Mouse (Mus musculus) neural tube, embryonic 15.5 days (tissue): ENCODE results near the gene Zbtb7b. TPM values are rescaled to one million over a fixed set of nuclear protein-coding genes. Genes with fewer than 3 reads are reported as not detected.

ENCODE experiments used
- ATAC-seq: fragments of 200-750 bp; cut with Nextera tagmentation; 2 replicates; pipeline ENCODE4 v1.8.0; 2017; ENCODE audit warnings: mild to moderate bottlenecking, moderate TSS enrichment, moderate library complexity; ENCODE audit not compliant: low FRiP score
- H3K27ac ChIP-seq: fragments of 300-500 bp; sonication (generic); replicated peaks from 2 replicates; pipeline ENCODE4 v1.5.1; 2015; ENCODE audit warnings: mild to moderate bottlenecking, inconsistent platforms
- H3K27me3 ChIP-seq: fragments of 300-500 bp; sonication (generic); replicated peaks from 2 replicates; pipeline ENCODE4 v1.6.1; 2015; ENCODE audit warnings: inconsistent platforms
- H3K36me3 ChIP-seq: fragments of 300-500 bp; sonication (generic); 2 replicates; pipeline ENCODE4 v1.6.1; 2015; ENCODE audit warnings: inconsistent platforms
- H3K4me1 ChIP-seq: fragments of 300-500 bp; sonication (generic); 2 replicates; pipeline ENCODE4 v1.6.1; 2015; ENCODE audit warnings: inconsistent platforms
- H3K4me2 ChIP-seq: fragments of 300-500 bp; sonication (generic); 2 replicates; pipeline ENCODE4 v1.6.1; 2015; ENCODE audit warnings: inconsistent platforms, mild to moderate bottlenecking, moderate library complexity
- H3K4me3 ChIP-seq: fragments of 300-500 bp; sonication (generic); replicated peaks from 2 replicates; pipeline ENCODE4 v1.5.1; 2015; ENCODE audit warnings: mild to moderate bottlenecking, inconsistent platforms
- H3K9ac ChIP-seq: fragments of 300-500 bp; sonication (generic); replicated peaks from 2 replicates; pipeline ENCODE4 v1.6.1; 2015; ENCODE audit warnings: mild to moderate bottlenecking, inconsistent platforms
- H3K9me3 ChIP-seq: fragments of 300-500 bp; sonication (generic); replicated peaks from 2 replicates; pipeline ENCODE4 v1.6.1; 2016; ENCODE audit warnings: inconsistent platforms
- WGBS: fragments of 180-500 bp; shearing (Covaris S2); methylation state at CpG from one replicate; pipeline ENCODE4 v1.1.7; 2015; ENCODE audit warnings: mixed read lengths; 5-methylcytosine and 5-hydroxymethylcytosine counted together
- polyA plus RNA-seq: library from polyadenylated mRNA; unstranded; fragments of >200 nt; fragmentation: Nextera tagmentation; extraction: Ambion mirVana; gene quantifications from 2 replicates; pipeline ENCODE4 v1.2.1, GENCODE M21; 2015

Zbtb7b gene
- polyA plus RNA-seq, 1 experiment from 2014 or later = 0.73 TPM

DNA sequence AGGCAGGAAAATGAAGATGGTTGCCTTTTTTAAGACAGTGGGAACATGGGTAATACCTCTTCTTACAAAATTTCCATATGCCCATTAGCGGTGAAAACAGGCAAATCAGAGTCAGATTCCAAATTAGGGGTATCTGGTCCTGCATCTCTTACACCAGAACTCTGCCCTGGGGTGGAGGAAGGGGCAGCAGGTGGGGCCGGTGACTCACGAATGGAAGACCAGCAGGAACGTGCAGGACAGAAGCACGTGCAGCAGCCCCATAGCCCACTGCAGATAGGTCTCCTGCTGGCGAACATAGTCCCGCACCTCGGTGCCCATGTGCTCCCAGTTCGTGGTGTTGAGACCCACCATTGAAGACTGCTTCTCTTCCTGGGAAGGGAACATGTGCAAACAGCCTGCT lies 38.5 kb downstream of the Zbtb7b start:
- 0 out of 2 replicates have a peak, but pooled peaks cover 3% of the 10 kb centered on the region for H3K27me3 ChIP-seq
- peaks cover 4% of the 10 kb centered on the region; the same call in 1 of the 2 replicates for H3K4me1 ChIP-seq
- no peak overlapping the region for H3K4me3 ChIP-seq
- no peak overlapping the region for H3K4me2 ChIP-seq
- H3K9ac ChIP-seq = no peak overlapping the region
- H3K36me3 ChIP-seq = no peaks in the 10 kb centered on the region
- WGBS = 75% methylated on average over 9 of the region's 9 CpGs
- no peak for ATAC-seq
- no peak overlapping the region for H3K27ac ChIP-seq
- H3K9me3 ChIP-seq = no peaks in the 10 kb centered on the region

GRCm38 (mm10) chr3:89355512-89355902 lies 39.1 kb downstream of the Zbtb7b start:
- Histone ChIP-seq H3K27me3 (0 out of 2 replicates have a peak, but pooled peaks cover 3% of the 10 kb centered on the region), H3K9ac (no peak overlapping the region), H3K4me1 (peaks cover 8% of the 10 kb centered on the region), H3K27ac (no peak overlapping the region), H3K9me3 (no peaks in the 10 kb centered on the region), H3K4me2 (no peak overlapping the region), H3K4me3 (no peak overlapping the region), H3K36me3 (no peaks in the 10 kb centered on the region)
- 83% methylated on average over 6 of the region's 6 CpGs for WGBS
- ATAC-seq = no peak

GRCm38 (mm10) chr3:89354816-89355511 lies 39.6 kb downstream of the Zbtb7b start:
- H3K27ac ChIP-seq = no peak overlapping the region
- H3K9me3 ChIP-seq = no peaks in the 10 kb centered on the region
- H3K36me3 ChIP-seq = no peaks in the 10 kb centered on the region
- ATAC-seq = no peak
- H3K4me1 ChIP-seq = peaks cover 12% of the 10 kb centered on the region
- 0 out of 2 replicates have a peak, but pooled peaks cover 3% of the 10 kb centered on the region for H3K27me3 ChIP-seq
- no peak overlapping the region for H3K4me3 ChIP-seq
- no peak overlapping the region for H3K4me2 ChIP-seq
- WGBS = 20% methylated on average over 5 of the region's 5 CpGs
- H3K9ac ChIP-seq = no peak overlapping the region

DNA sequence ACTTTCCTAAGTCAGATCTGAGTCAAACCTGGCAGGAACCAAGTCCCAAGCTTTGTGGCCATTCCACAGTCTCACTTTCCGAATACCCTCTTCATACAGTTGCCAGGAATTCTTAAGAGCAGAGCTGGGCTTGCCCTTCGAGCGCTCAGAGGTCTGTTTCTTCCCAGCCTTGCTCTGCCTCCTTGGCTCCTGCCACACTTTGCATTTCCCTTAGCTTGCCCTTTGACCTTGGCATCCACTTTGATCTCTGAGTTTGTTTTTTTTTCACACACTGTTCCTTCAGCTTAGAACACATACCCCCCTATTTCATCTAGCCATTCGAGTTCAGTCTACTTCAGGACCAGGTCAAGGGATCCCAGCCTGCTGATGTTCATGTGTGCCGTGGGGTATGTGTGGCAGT lies 43.3 kb downstream of the Zbtb7b start:
- H3K4me3 ChIP-seq = no peak overlapping the region
- H3K9me3 ChIP-seq = no peaks in the 10 kb centered on the region
- H3K27me3 ChIP-seq = 0 out of 2 replicates have a peak, but pooled peaks cover 5% of the 10 kb centered on the region
- H3K36me3 ChIP-seq = 0 out of 2 replicates have a peak, but pooled peaks cover under 1% of the 10 kb centered on the region
- H3K4me1 ChIP-seq = peaks cover 26% of the 10 kb centered on the region
- 78% methylated on average over 5 of the region's 5 CpGs for WGBS
- H3K9ac ChIP-seq = no peak overlapping the region
- 0 out of 2 replicates have a peak overlapping the region, but pooled peaks have one; percentile 95 for H3K4me2 ChIP-seq
- H3K27ac ChIP-seq = no peak overlapping the region
- no peak for ATAC-seq

GRCm38 (mm10) chr3:89349869-89350501 lies 44.6 kb downstream of the Zbtb7b start, which contains the start of gene Adam15:
Gene Adam15, minus strand, starts transcription at chr3:89349996.
- Histone ChIP-seq H3K4me3 (peak within 1 kb of the TSS; percentile 75), H3K4me1 (peaks cover 26% of the 10 kb centered on the region), H3K36me3 (peaks cover 10% of the 10 kb centered on the region; the same call in 1 of the 2 replicates), H3K9ac (peak within 1 kb of the TSS; percentile 76), H3K27me3 (0 out of 2 replicates have a peak, but pooled peaks cover 5% of the 10 kb centered on the region), H3K9me3 (no peaks in the 10 kb centered on the region), H3K4me2 (peak within 1 kb of the TSS; percentile 95), H3K27ac (peak within 1 kb of the TSS; percentile 90)
- ATAC-seq = peak; percentile 96
- WGBS = under 1% methylated on average over 56 of the region's 59 CpGs

GRCm38 (mm10) chr3:89348911-89349868 lies 45.4 kb downstream of the Zbtb7b start:
- Histone ChIP-seq H3K27me3 (0 out of 2 replicates have a peak, but pooled peaks cover 5% of the 10 kb centered on the region), H3K36me3 (peaks cover 11% of the 10 kb centered on the region; the same call in 1 of the 2 replicates), H3K4me1 (peaks cover 26% of the 10 kb centered on the region), H3K9ac (peak overlapping the region; percentile 76), H3K27ac (peak overlapping the region; percentile 90), H3K9me3 (no peaks in the 10 kb centered on the region), H3K4me2 (peak overlapping the region; percentile 95), H3K4me3 (peak overlapping the region; percentile 75)
- WGBS = 1% methylated on average over 38 of the region's 38 CpGs
- peak; percentile 42; the same call in 1 of the 2 replicates for ATAC-seq

GRCm38 (mm10) chr3:89347916-89348315 lies 46.7 kb downstream of the Zbtb7b start:
- H3K27me3 ChIP-seq = 0 out of 2 replicates have a peak, but pooled peaks cover 5% of the 10 kb centered on the region
- no peak overlapping the region for H3K4me3 ChIP-seq
- no peak for ATAC-seq
- H3K27ac ChIP-seq = no peak overlapping the region
- 77% methylated on average over 1 of the region's 1 CpGs for WGBS
- H3K9ac ChIP-seq = no peak overlapping the region
- H3K4me2 ChIP-seq = peak overlapping the region; percentile 95; the same call in 1 of the 2 replicates
- H3K9me3 ChIP-seq = no peaks in the 10 kb centered on the region
- peaks cover 24% of the 10 kb centered on the region; the same call in 1 of the 2 replicates for H3K36me3 ChIP-seq
- H3K4me1 ChIP-seq = peaks cover 26% of the 10 kb centered on the region

- H3K4me1 ChIP-seq = peaks cover 28% of the 10 kb centered on the region
- H3K4me2 ChIP-seq = no peak overlapping the region
- no peaks in the 10 kb centered on the region for H3K9me3 ChIP-seq
- 77% methylated on average over 10 of the region's 10 CpGs for WGBS
- H3K9ac ChIP-seq = no peak overlapping the region
- H3K27ac ChIP-seq = no peak overlapping the region
- peaks cover 27% of the 10 kb centered on the region; the same call in 1 of the 2 replicates for H3K36me3 ChIP-seq
- H3K4me3 ChIP-seq = no peak overlapping the region
- no peak for ATAC-seq
- H3K27me3 ChIP-seq = 0 out of 2 replicates have a peak, but pooled peaks cover 2% of the 10 kb centered on the region
Observed at GRCm38 (mm10) chr3:89346815-89347540, 47.6 kb downstream of the Zbtb7b start.

DNA sequence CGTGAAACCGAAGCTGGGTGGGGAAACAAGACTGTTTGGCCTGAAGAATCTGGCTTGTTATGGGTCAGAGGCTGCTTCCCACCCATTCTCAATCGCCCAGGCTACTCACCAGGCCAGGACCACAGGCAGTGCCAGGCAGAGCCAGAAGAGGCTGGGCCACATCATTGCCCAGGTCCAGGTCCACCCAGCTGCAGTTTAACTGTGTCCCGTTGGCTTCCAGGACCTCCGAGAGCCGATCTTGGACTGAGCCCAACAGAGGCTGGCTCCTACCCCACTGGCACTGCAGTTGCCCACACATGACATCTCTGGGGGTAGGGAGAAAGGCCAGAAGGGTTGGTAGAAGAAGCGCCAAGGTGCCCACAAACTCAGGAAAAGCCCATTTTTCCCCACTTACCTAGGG lies 51.3 kb downstream of the Zbtb7b start:
- WGBS = 85% methylated on average over 7 of the region's 7 CpGs
- Histone ChIP-seq H3K27me3 (no peaks in the 10 kb centered on the region), H3K9ac (no peak overlapping the region), H3K27ac (0 out of 2 replicates have a peak overlapping the region, but pooled peaks have one; percentile 2), H3K4me3 (no peak overlapping the region), H3K36me3 (peaks cover 27% of the 10 kb centered on the region; the same call in 1 of the 2 replicates), H3K9me3 (no peaks in the 10 kb centered on the region), H3K4me2 (no peak overlapping the region), H3K4me1 (peaks cover 34% of the 10 kb centered on the region)
- no peak for ATAC-seq

DNA sequence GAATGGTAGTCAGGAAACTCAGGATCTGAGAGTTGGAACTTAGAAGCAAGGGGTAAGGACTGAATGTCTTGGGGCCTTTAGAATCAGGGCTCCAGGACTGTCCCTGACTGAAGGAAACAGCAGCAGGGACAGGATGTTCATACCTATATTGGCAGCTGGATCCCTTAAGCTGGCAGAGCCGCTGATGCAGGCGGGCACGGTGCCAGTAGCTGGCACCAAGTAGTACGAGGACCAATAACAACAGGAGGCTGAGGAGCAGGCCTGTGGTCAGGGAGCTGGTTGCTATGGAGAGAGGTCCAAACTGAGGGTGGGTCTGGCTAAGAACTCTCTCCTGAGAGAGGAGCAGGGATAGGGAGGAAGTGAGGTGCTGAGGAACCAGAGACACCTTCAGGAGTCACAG lies 52.8 kb downstream of the Zbtb7b start:
- 77% methylated on average over 4 of the region's 4 CpGs for WGBS
- peaks cover 47% of the 10 kb centered on the region for H3K4me1 ChIP-seq
- no peaks in the 10 kb centered on the region for H3K9me3 ChIP-seq
- H3K27me3 ChIP-seq = no peaks in the 10 kb centered on the region
- H3K36me3 ChIP-seq = peaks cover 27% of the 10 kb centered on the region; the same call in 1 of the 2 replicates
- H3K4me2 ChIP-seq = no peak overlapping the region
- no peak overlapping the region for H3K9ac ChIP-seq
- no peak overlapping the region for H3K27ac ChIP-seq
- H3K4me3 ChIP-seq = no peak overlapping the region
- ATAC-seq = no peak
